Mouse (Mus musculus): ENCODE results near the gene Nhej1. TPM values are rescaled to one million over a fixed set of nuclear protein-coding genes. Genes with fewer than 3 reads are reported as not detected.

Nhej1 gene
- polyA plus RNA-seq, 1 experiment from 2014 or later, result 10.7 TPM

DNA sequence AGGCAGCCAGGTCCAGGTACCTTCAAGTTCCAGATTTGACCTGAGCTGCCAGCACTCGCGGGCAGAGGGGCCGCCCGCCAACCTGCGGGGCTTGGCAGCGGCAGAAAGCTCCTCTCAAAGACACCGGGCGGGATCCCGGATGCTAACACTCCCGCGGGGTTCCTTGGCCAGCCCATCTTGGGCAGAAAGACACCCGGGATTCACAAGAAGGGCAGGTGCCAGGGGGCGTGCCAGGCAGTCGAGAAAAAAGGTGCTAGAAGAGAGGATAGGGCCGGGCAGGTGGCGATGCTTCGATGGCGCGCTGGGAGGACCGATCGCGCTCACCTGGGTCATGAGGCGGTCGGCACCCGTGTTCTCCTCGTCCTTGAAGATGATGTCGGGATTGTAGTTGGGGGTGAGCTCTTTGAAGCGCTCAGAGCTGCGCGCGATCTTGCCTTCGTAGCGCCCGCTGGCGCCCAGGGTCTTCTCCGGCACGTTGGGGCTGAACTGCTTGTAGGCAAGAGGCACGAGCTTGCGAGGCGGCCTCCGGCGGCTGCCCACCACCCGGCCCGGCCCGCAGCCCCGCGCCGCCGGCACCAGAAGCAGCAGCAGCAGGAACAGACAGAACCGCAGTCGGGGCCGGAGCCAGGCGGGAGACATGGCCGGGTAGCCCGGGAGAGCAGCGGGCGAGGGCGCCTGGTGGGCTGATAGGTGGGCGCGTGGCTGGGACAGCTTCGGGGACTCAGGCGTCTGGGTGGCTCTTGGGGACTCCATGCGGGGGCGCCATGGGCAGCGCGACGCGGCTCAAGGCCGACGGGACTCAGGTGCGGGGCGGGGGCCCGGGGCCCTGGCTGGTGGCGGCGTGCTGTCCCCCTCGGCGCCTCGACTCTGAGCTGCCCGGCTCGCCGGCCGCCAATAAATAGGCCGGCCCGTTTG is 174.2 kb downstream of the Nhej1 start:
- no peak for ATAC-seq (ENCODE audit: low FRiP score, low TSS enrichment)
- WGBS, result under 1% methylated on average over 66 of the region's 84 CpGs
- Histone ChIP-seq H3K4me3 (ENCODE audit: low read length) (peak overlapping the region; percentile 42), H3K27me3 (ENCODE audit: control insufficient read depth, insufficient read depth, low read length) (peaks cover 92% of the 10 kb centered on the region), H3K27ac (ENCODE audit: low read depth, low read length) (no peak overlapping the region), H3K36me3 (ENCODE audit: control insufficient read depth, insufficient read depth, low read length) (no peaks in the 10 kb centered on the region), H3K9ac (ENCODE audit: low read depth, low read length) (peak overlapping the region; percentile 37), H3K4me2 (replicated peaks; ENCODE audit: low read depth, low read length) (peak overlapping the region; percentile 65), H3K9me3 (ENCODE audit: control insufficient read depth, low read length) (no peaks in the 10 kb centered on the region), H3K4me1 (ENCODE audit: control insufficient read depth, insufficient read depth, low read length) (peaks cover 19% of the 10 kb centered on the region)

DNA sequence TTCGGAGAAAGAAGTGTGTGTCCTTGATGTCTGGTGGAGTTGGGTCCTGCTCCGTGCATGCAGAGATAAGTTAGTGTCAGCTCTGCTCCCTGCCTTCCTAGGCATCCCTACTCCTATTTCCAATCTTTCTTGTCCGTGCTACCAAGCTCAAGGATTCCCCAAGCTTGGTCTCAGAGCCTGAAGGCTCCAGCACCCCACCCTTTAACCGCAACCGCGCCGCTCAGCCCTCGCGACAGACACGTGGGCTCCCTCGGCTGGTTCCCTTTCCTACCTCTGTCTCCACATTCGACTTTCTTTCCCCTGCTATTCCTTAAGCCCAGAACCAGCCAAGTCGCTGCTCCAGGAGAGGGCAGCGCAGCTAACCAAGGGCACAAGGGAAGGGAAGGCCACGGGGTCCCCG is 174.9 kb downstream of the Nhej1 start:
- no peak overlapping the region for H3K27ac ChIP-seq (ENCODE audit: low read depth, low read length)
- peak overlapping the region; percentile 65 for H3K4me2 ChIP-seq (replicated peaks; ENCODE audit: low read depth, low read length)
- H3K9me3 ChIP-seq (ENCODE audit: control insufficient read depth, low read length), result no peaks in the 10 kb centered on the region
- H3K4me3 ChIP-seq (ENCODE audit: low read length), result peak overlapping the region; percentile 42; the same call in 1 of the 2 replicates
- H3K9ac ChIP-seq (ENCODE audit: low read depth, low read length), result no peak overlapping the region
- H3K36me3 ChIP-seq (ENCODE audit: control insufficient read depth, insufficient read depth, low read length), result no peaks in the 10 kb centered on the region
- ATAC-seq (ENCODE audit: low FRiP score, low TSS enrichment), result no peak
- 2% methylated on average over 16 of the region's 16 CpGs for WGBS
- H3K27me3 ChIP-seq (ENCODE audit: control insufficient read depth, insufficient read depth, low read length), result peaks cover 97% of the 10 kb centered on the region
- H3K4me1 ChIP-seq (ENCODE audit: control insufficient read depth, insufficient read depth, low read length), result peaks cover 19% of the 10 kb centered on the region

DNA sequence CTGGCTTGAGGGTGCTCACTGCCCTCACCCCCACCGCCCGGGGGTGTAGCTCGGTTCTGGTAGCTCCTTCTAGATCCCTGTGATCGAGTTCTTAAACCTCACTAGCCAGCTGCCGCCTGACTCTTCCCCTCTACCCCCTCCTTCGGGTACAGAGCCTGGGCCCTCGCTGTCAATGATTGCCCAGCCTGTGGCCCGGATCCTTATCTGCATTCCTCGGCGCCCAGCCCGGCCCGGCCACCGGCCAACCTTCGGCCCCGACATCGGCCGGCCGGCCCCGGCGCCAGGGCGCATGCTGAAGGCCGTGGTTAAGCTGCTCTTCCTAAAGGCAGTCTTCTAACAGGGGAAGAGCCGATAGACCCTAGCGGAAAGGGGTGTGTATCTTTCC is 175.3 kb downstream of the Nhej1 start:
- 1% methylated on average over 24 of the region's 24 CpGs for WGBS
- Histone ChIP-seq H3K4me3 (ENCODE audit: low read length) (peak overlapping the region; percentile 3; the same call in 1 of the 2 replicates), H3K27me3 (ENCODE audit: control insufficient read depth, insufficient read depth, low read length) (peaks cover 96% of the 10 kb centered on the region), H3K36me3 (ENCODE audit: control insufficient read depth, insufficient read depth, low read length) (no peaks in the 10 kb centered on the region), H3K9me3 (ENCODE audit: control insufficient read depth, low read length) (no peaks in the 10 kb centered on the region), H3K4me1 (ENCODE audit: control insufficient read depth, insufficient read depth, low read length) (peaks cover 19% of the 10 kb centered on the region), H3K9ac (ENCODE audit: low read depth, low read length) (no peak overlapping the region), H3K27ac (ENCODE audit: low read depth, low read length) (no peak overlapping the region), H3K4me2 (replicated peaks; ENCODE audit: low read depth, low read length) (peak overlapping the region; percentile 27)
- 0 out of 2 replicates have a peak, but pooled peaks have one; percentile 33 for ATAC-seq (ENCODE audit: low FRiP score, low TSS enrichment)

DNA sequence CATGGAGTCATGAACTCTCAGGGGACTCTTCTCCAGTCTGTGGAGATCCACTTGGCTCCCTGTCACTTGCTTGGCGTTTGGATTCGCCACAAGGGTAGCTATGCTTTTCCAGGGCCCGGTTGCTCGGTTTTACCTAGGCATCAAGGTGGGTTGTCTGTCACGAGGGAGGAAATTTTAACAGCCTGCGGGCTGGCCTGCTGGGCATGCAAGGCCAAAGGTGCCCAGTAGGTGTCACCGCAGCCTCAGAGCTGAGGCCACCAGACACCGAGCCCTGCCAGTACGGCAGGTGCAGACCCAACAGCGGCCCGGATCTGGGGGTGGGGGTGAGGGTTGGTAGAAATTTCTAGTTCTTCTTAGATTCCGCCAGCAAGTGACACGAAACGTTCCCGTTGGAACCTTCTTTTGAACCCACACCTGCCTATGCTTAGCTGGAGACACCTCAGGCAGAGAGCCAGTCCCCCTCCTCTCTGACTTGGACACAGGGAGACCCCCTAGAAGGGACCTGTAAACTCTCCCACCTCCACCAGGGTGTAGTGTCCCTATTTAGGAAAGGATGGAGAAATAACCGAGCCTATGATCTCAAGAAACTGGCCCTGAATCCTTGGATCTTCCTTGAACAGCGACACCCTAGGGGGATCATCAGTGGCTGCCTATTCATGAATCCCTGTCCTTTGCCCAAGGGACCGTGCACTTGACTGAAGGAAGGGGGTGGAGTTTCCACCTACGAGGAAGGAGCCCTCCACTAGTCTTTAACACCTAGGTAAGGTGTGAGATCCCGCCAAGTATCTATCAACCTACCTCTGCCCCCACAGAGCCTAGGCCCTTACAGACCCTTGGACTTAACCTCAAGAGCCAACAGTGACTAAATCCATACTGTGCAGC is 176.0 kb downstream of the Nhej1 start:
- H3K4me2 ChIP-seq (replicated peaks; ENCODE audit: low read depth, low read length), result peak overlapping the region; percentile 32
- 2% methylated on average over 20 of the region's 20 CpGs for WGBS
- H3K9me3 ChIP-seq (ENCODE audit: control insufficient read depth, low read length), result no peaks in the 10 kb centered on the region
- peak; percentile 37; the same call in 1 of the 2 replicates for ATAC-seq (ENCODE audit: low FRiP score, low TSS enrichment)
- H3K27me3 ChIP-seq (ENCODE audit: control insufficient read depth, insufficient read depth, low read length), result peaks cover 92% of the 10 kb centered on the region
- H3K4me1 ChIP-seq (ENCODE audit: control insufficient read depth, insufficient read depth, low read length), result peaks cover 19% of the 10 kb centered on the region
- no peak overlapping the region for H3K9ac ChIP-seq (ENCODE audit: low read depth, low read length)
- H3K36me3 ChIP-seq (ENCODE audit: control insufficient read depth, insufficient read depth, low read length), result no peaks in the 10 kb centered on the region
- no peak overlapping the region for H3K27ac ChIP-seq (ENCODE audit: low read depth, low read length)
- H3K4me3 ChIP-seq (ENCODE audit: low read length), result peak overlapping the region; percentile 16; the same call in 1 of the 2 replicates

DNA sequence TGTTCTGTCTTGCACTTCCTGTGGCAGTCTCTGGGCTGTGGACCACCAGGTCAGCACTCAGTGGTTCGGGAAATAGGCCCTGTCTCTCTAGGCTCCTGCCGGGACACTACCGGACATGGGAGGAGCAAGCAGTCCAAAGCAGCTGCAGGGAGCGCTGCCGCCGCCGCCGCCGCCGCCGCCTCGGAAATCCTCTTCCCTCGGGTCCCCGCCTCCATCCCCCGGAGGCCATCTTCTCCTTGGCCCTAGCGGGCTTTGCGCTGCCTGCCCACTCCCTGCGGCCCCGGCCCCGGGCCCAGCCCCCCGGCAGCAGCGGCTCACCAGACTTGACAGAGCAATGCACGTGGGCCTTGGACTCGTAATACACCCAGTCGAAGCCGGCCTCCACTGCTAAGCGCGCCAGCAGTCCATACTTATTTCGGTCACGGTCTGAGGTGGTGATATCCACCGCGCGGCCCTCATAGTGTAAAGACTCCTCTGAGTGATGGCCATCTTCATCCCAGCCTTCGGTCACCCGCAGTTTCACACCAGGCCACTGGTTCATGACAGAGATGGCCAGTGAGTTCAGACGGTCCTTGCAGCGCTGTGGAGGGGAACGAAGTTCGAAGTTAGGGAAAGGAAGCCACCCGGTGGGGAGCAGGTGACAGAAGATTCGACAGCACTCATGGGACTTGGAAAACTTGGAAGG is 176.9 kb downstream of the Nhej1 start:
- H3K27ac ChIP-seq (ENCODE audit: low read depth, low read length), result no peak overlapping the region
- H3K4me1 ChIP-seq (ENCODE audit: control insufficient read depth, insufficient read depth, low read length), result peaks cover 19% of the 10 kb centered on the region
- H3K9ac ChIP-seq (ENCODE audit: low read depth, low read length), result no peak overlapping the region
- peak; percentile 20; the same call in 1 of the 2 replicates for ATAC-seq (ENCODE audit: low FRiP score, low TSS enrichment)
- H3K4me2 ChIP-seq (replicated peaks; ENCODE audit: low read depth, low read length), result peak overlapping the region; percentile 32
- H3K36me3 ChIP-seq (ENCODE audit: control insufficient read depth, insufficient read depth, low read length), result no peaks in the 10 kb centered on the region
- H3K4me3 ChIP-seq (ENCODE audit: low read length), result peak overlapping the region; percentile 16
- 2% methylated on average over 40 of the region's 41 CpGs for WGBS
- H3K9me3 ChIP-seq (ENCODE audit: control insufficient read depth, low read length), result no peaks in the 10 kb centered on the region
- H3K27me3 ChIP-seq (ENCODE audit: control insufficient read depth, insufficient read depth, low read length), result peaks cover 83% of the 10 kb centered on the region

DNA sequence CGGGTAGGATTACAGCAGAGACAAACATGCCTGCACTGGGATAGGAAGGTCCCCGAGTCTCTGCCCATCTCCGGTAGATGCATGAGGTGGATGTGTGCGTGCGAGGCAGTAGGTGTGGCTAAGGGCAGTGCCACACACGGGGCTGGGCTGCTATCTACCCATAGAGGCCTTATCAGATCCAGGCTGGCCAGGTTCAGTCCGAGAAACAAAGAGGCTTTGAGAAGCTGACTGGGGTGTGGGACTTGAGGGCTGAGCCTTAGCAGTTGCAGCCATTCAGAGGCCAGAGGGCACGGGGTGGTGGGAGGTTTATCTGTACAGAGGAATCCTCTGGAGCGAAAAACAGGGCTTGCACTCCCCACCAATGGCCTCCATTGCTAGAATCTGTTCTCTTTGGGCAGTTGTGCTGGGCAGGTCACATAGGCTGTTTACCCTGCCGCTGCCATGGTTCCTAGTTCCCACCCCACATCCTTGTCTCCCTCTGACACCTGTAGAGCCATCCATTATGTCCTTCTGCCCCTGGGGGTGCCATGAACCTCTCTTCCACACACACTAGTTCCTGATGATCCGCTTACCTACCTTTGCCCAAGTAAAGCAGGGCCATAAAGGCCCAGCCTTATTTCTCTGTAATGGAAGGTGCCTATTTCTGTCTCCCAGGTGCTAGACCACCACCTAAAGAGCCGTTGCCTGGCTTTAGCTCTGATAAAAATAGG is 183.2 kb downstream of the Nhej1 start:
- Histone ChIP-seq H3K36me3 (ENCODE audit: control insufficient read depth, insufficient read depth, low read length) (no peaks in the 10 kb centered on the region), H3K4me1 (ENCODE audit: control insufficient read depth, insufficient read depth, low read length) (no peaks in the 10 kb centered on the region), H3K9me3 (ENCODE audit: control insufficient read depth, low read length) (no peaks in the 10 kb centered on the region), H3K4me2 (replicated peaks; ENCODE audit: low read depth, low read length) (no peak overlapping the region), H3K27ac (ENCODE audit: low read depth, low read length) (no peak overlapping the region), H3K27me3 (ENCODE audit: control insufficient read depth, insufficient read depth, low read length) (peaks cover 45% of the 10 kb centered on the region), H3K4me3 (ENCODE audit: low read length) (no peak overlapping the region), H3K9ac (ENCODE audit: low read depth, low read length) (no peak overlapping the region)
- 66% methylated on average over 12 of the region's 12 CpGs for WGBS
- no peak for ATAC-seq (ENCODE audit: low FRiP score, low TSS enrichment)

DNA sequence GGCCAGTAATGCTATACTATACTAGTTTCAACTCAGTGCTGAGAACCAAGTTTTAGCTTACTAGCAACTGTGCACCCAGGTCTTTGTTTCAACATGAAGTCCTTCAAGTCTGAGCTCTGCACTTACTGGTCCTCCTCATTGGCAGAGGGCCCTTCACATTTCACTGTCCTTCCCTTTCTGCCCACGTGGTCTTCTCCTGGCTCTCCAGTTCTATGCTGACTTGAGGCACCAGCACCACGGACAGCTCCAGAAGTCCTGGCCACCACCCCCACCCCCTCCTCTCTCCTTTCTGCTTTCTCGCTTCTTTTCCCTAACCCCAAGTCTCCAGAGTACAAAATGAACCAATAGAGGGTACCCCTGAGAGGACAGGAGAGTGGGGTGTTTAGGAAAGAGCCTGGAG is 185.2 kb downstream of the Nhej1 start:
- ATAC-seq (ENCODE audit: low FRiP score, low TSS enrichment), result no peak
- Histone ChIP-seq H3K36me3 (ENCODE audit: control insufficient read depth, insufficient read depth, low read length) (no peaks in the 10 kb centered on the region), H3K27me3 (ENCODE audit: control insufficient read depth, insufficient read depth, low read length) (peaks cover 34% of the 10 kb centered on the region), H3K27ac (ENCODE audit: low read depth, low read length) (no peak overlapping the region), H3K9me3 (ENCODE audit: control insufficient read depth, low read length) (no peaks in the 10 kb centered on the region), H3K4me3 (ENCODE audit: low read length) (no peak overlapping the region), H3K9ac (ENCODE audit: low read depth, low read length) (no peak overlapping the region), H3K4me2 (replicated peaks; ENCODE audit: low read depth, low read length) (no peak overlapping the region), H3K4me1 (ENCODE audit: control insufficient read depth, insufficient read depth, low read length) (no peaks in the 10 kb centered on the region)
- 7% methylated on average over 3 of the region's 3 CpGs for WGBS

DNA sequence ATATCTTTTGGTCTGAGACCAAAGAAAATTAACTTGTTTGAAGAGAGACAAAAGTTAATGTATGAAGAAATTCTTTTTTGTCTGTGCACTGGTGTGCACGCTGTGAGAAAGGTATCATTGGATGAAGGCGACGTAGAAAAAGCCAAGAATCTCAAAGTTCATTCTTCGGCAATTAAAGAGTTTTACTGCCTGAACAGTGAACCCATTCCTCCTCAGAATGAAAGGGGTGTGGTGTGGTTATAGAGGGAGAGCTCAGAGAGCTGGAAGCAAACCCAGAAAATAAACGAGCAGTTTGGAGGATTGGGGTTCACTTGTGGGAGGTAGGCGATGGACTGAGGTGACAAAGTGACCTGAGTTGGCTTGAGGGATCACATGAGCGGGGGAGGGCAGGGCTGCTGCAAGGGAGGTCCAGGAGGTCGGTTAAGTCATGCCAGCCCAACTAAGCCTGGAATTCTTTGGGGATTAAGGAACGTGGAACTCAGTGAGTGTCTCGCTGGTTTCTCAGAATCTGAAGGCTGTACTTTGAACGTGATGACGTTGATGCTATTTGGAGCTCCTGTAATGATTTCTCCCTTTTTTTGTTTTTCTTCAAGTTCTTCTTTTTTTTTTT is 188.7 kb downstream of the Nhej1 start:
- Histone ChIP-seq H3K27ac (ENCODE audit: low read depth, low read length) (no peak overlapping the region), H3K4me2 (replicated peaks; ENCODE audit: low read depth, low read length) (no peak overlapping the region), H3K4me1 (ENCODE audit: control insufficient read depth, insufficient read depth, low read length) (no peaks in the 10 kb centered on the region), H3K36me3 (ENCODE audit: control insufficient read depth, insufficient read depth, low read length) (no peaks in the 10 kb centered on the region), H3K4me3 (ENCODE audit: low read length) (no peak overlapping the region), H3K9me3 (ENCODE audit: control insufficient read depth, low read length) (no peaks in the 10 kb centered on the region), H3K27me3 (ENCODE audit: control insufficient read depth, insufficient read depth, low read length) (peaks cover 37% of the 10 kb centered on the region), H3K9ac (ENCODE audit: low read depth, low read length) (no peak overlapping the region)
- WGBS, result 50% methylated on average over 12 of the region's 12 CpGs
- no peak for ATAC-seq (ENCODE audit: low FRiP score, low TSS enrichment)

Measured in kidney, embryonic 14.5 days (tissue).